Mouse (Mus musculus) T-cell, adult 2 months (primary cell): ENCODE measurements around the gene Ccdc191.

Experiments
- DNase-seq: peaks from one replicate; pipeline ENCODE4 v3.0.0; 2022; ENCODE audit warnings: low spot score

The Ccdc191 gene

DNA sequence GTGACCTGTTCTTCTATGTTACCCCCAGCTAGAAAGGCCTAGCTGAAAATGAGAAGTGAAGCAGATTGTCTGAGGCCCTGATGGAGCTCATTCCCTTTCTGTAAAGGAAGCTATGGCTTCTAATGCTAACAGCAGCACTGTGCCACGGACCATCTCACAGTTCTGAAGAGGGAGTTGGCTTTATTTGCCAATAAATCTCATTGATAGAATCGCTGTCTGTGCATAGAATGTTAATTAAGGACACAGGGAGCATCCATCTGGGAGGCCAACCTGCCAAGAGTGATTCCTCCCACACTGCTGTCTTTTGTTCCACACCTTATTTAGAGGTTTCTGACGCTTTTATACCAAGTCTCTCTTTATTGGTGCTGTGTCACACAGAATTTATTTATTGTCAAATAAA is 41.9 kb downstream of the Ccdc191 start:
- DNase-seq: no peak

GRCm38 (mm10) chr16:43932319-43932718 is 42.7 kb downstream of the Ccdc191 start:
- DNase-seq: no peak

DNA sequence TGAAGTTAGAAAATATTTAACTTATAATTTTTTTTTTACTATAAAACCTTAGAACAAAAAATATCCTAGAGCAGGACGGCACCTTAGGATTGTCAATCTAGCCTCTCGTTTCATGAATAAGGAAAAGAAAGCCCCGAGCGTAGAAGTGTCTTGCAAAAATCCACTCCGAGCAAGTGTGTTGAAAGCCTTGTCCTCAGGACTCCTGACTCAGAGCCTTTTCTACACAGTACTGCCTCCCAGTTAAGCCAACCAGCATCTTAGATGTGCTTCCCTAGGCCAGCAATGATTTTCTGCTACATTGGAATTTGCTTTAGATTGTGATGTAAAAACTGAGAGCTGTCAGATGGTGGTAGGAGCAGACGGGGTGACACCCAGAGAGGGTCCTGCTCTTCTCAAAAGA is 43.4 kb downstream of the Ccdc191 start:
- DNase-seq: no peak

GRCm38 (mm10) chr16:43934856-43935255 is 45.3 kb downstream of the Ccdc191 start:
- DNase-seq: no peak

GRCm38 (mm10) chr16:43935367-43935766 is 45.8 kb downstream of the Ccdc191 start:
- no peak for DNase-seq

DNA sequence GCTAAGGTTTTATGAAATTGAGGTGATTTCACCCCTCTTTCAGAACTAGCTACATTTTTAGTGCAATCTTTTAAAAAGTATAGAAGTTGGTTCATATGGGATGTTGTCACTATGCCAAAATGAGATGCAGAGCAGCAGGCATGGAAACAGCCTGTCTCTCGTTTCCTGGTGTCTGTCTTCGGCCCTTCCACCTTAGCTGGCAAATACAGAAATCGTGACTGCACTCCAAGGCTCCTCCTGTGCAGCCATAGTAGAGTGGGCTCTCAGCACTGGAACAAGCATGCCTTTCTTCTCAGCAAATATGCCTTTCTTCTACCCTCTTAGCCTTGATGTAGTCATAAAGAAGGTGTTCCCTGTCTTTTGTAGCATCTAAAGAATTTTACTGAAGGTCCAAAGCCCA is 46.3 kb downstream of the Ccdc191 start:
- DNase-seq: no peak

GRCm38 (mm10) chr16:43940846-43941245 is 51.2 kb downstream of the Ccdc191 start:
- DNase-seq: no peak

DNA sequence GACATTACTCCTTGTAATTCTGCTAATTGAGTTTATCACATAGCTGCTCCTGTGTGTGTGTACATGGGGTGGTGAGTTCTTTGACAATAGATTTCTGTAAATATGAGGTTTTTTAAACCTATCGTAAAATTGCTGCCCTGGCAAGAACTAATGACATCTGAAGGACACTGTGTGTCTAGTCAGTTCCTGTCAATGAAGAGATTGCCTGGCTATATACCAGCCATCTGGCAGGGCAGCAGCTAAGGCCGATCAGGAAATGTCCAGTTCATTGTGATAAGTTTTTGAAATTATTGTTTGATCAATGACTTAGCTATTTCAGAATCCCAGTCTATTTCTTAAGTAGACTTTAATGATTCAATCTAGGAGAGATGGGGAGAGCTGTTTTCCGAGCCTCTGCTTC is 55.8 kb downstream of the Ccdc191 start:
- no peak for DNase-seq

- DNase-seq: no peak
Measured at GRCm38 (mm10) chr16:43945869-43946268, 56.3 kb downstream of the Ccdc191 start.

DNA sequence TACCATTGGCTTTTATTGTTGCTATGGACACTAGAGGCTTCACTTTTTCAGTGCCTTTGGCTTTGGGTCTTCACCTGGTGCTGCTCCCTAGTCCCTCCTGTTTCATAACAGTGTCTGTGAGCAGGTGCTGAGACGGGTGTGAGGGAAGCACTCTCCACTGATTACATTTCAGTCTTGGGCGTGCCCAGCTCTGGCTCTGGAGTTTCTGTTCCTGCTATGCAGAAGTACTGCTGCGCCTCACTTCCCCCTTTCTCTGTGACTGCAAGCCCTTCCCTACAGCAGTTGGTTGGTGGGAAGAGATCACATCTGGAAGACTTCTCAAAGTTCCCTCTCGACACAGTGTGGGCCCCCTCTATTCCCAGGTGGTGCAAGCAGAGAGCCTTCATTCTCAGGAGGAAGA is 62.0 kb downstream of the Ccdc191 start:
- no peak for DNase-seq

GRCm38 (mm10) chr16:43954913-43955312 is 65.3 kb downstream of the Ccdc191 start:
- no peak for DNase-seq

DNA sequence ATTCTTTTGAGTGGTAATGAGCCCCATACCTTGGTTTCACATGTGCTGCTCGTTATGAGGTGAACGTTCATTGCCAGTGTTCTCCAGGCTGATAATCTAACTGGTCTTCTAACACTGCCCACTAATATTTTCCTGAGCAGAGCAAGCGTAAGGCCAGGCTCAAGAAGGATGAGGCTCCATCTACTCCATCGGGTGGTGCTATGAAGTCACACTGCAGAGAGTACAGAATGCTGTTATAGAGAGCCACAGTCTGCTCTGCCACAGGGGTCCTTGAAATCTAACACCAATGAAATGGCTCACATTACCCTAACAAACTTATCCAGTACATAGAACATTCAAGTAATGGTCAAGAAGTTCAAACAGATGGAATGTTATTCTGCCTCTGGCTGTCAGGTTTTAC is 68.4 kb downstream of the Ccdc191 start:
- no peak for DNase-seq

GRCm38 (mm10) chr16:43963291-43963690 is 73.7 kb downstream of the Ccdc191 start:
- DNase-seq: no peak

- DNase-seq: no peak
Measured at GRCm38 (mm10) chr16:43963780-43964179, 74.2 kb downstream of the Ccdc191 start.

GRCm38 (mm10) chr16:43965781-43966389 is 76.3 kb downstream of the Ccdc191 start:
- DNase-seq: no peak

DNA sequence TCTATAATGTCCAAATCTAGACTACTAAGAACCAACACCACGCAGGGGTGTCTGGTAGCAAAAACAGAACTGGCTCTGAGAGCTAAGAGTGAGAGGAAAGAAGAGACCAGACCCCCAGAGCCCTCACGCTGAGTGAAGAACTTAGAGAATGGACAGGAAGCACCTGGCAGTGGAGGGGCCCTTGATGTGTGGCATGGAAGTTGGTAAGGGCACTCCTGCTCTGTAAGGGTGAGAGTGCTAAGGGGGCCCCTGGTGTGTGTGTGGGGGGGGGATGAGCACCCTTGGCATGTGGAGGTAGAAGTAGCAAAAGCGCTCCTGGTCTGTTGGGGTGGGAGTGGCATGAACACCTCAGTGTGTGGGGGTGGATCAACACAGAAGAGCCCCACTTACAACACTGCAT is 80.8 kb downstream of the Ccdc191 start:
- no peak for DNase-seq

DNA sequence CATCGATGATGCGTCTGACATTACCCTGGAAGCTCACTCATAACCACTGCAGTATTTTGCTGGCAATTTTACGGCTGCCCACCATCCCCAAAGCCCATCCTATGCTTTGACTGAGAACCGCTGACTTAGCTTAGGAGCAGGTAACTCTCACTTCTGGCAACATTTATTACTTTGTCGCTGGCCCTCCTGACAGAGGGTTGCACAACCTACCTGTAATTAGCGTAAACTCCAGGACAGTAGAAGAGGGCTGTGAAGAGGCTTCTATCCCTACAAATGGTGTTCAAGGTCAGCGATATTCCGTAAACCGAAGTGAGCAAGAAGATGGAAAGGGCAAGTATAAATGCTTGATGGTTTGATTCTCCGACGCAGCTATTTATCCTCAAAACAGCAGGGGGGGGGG is 81.6 kb downstream of the Ccdc191 start:
- DNase-seq: no peak

DNA sequence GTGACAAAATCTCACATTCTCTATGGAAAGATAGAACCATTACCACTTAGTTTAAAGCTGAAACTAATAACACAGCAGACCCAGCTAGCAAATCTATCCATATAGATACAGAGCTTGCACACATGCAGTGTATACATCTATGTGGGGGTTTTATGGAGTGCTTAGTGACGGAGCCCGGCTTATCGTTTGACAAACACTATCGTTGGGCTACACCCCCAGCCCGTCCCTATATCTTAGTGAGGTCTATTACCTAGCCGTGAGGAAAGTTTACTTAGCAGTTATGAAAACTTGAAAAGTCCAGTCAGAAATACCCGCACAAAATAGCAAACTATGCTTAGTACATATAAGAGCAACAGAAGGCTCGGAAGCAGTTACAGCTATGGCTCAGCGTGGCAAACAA is 82.1 kb downstream of the Ccdc191 start:
- no peak for DNase-seq

- DNase-seq: no peak
Measured at GRCm38 (mm10) chr16:43972391-43972790, 82.8 kb downstream of the Ccdc191 start.

DNA sequence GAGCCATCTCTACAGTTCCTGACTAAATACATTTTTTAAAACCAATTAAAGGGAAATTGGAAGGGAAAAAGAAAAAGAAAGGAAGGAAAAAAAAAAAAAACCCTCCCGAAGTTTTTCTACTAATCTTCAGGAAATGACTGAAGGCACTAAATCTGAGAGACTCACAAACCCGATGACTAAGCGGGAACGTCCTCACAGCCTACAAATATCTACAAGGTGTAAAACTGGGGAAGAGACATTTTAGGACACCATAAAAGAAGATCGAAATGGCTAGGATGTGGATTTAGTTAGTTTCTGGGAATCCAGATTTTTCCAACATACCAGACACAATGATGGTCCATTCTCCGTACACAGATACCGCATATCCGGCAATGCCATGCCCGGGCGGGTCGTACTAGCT is 83.5 kb downstream of the Ccdc191 start:
- no peak for DNase-seq

DNA sequence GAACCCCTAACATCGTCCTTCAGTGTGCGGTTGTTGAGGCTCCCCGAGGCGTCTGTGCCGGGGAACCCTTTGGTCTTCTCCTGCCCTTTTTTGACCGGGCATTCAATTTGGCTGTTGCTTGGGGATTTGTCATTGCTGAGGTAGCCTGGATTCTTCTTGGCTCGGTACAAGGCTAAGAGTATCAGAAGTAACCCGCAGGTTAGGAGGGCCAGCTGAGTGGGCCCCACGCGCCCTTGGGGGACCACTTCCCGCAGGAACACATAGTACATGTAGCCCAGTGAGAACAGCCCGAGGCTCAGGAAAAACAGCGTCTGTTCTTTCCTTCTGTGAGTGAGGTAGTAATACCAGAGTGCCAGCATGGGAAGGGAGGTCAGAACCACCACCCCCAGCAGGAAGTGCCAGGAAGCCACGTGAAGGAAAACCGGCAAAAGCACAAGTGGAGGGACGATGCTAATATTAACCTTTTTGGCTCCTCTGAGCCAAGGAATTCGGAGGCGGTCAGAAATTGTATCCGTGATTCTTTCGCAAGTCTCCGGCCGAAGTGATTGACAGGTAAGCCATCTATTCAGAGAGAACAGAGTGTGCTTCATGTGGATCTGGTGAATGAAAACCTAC is 84.1 kb downstream of the Ccdc191 start:
- no peak for DNase-seq

- no peak for DNase-seq
Measured at GRCm38 (mm10) chr16:43979010-43979327, 89.4 kb downstream of the Ccdc191 start.

DNA sequence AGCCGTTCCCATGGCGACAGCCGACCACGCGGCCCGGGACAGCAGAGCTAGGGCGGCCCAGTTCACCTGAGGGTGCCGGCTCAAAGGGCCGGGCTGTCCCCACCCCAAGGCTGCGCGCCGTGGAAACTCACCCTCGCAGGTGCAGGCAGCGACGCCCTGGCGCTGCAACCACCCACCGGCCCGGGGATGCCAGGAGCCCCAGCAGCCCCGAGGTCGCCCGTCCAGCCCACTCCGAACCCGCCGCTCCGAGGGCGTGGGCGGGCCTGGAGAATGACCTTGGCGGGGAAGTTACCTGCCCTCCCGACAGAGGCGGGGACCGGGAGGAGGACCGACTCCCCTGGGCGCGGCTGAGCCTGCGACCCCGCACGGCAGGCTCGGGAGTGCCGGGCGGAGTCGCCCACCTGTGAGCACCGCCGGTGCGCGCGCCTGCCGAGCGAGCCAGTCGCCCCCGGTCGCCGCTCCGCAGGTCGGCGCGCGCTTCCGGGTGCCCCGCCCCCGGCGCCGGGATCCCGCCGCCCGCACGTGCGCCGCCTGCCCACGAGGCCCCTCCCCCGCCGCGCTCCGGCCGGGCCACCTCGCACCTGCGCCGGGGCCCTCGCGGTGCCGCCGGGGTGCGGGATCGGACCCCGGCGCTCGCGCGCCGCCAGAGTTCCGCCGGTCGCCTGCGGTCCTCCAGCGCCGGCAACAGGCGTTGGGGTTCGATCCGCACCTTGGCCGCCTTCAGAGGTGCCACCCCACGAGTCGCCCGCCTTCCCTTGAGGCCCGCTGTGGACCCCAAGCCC is 89.9 kb downstream of the Ccdc191 start, which contains the start of gene Zdhhc23:
Gene Zdhhc23 (minus strand): TSS at position 464 of the 782 bp plus-strand sequence.
- DNase-seq: peak; percentile 39
